Mouse (Mus musculus) cerebellum, adult 8-10 months (tissue): ENCODE results near the gene Wdr74.
A peak's percentile ranks its signal among the peaks of the same experiment; 100 is the strongest.

Experiments
- DNase-seq: peaks from one replicate; pipeline ENCODE4 v3.0.0; 2022

The Wdr74 gene

DNA sequence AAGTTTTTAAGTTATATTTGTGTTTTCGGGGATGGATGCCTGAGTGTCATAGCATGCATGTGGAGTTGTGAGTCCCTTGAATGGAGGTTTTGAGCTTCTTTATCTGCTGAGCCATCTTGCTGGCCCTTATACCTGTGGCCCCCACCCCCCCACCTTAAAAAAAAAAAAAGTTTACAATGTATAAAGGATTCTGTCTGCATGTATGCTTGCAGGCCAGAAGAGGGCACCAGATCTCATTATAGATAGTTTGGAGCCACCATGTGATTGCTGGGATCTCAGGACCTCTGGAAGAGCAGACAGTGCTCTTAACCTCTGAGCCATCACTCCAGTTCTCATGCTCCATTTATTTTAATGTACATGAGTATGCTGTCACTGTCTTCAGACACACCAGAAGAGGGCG is 11.7 kb downstream of the Wdr74 start:
- no peak for DNase-seq

DNA sequence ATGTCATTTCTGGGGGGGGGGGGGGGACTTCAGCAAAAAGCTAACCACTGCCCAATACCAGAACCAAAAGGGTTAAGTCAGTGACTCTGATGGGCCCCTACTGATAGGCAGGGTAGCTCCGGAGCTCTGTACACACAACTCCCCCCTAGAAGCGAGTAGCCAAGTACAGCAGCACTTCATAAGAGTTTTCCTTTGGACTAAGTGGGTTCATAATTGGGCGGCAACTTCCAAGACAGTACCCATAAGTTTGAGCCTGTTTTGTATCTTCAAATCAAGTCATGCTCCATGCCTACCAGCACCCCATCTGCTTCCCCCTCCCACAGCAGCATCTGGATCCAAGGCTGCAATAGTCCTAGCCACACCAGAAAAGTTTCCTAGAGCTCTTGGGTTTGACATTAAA is 20.0 kb downstream of the Wdr74 start:
- DNase-seq: no peak

DNA sequence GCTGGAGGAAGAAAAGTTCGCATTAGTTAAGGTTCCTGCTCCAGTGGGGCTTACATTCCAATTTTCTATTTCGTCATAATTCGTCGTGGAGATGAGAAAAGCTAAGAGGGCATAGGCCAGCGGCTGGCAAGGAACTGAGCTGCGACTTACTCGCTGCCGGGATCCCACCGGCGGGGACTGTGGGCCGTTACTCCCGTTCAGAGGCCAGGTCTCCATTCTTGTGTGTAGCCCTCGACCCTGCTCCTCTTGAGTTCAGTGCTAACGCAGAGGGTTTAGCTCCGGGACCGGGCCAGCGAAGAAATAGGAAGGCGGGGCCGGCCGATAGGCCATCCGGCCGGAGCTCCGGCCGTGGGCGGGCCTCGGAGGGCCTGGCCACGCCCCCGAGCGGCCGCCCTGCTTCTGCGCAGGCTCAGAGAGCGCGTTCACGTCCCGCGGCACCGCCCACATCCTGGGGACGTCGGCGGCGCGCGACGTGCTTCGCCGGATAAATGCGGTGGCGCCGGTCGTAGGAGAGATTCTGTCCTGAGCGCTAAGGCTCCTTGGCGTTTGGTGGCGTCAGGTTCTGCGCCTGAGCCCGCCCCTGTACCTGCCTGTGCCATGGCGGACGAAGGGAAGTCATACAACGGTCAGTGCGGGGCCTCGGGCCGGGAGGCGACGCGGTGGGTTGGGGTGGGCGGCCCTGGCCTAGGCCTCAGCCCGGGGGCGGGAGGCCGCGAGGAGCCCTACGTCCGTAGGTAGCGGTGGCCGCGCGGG is 21.2 kb downstream of the Wdr74 start, which contains the start of gene Nxf1:
TSS of gene Nxf1 (plus strand) at position 439 of the 753 bp plus-strand sequence.
- DNase-seq: peak; percentile 85

DNA sequence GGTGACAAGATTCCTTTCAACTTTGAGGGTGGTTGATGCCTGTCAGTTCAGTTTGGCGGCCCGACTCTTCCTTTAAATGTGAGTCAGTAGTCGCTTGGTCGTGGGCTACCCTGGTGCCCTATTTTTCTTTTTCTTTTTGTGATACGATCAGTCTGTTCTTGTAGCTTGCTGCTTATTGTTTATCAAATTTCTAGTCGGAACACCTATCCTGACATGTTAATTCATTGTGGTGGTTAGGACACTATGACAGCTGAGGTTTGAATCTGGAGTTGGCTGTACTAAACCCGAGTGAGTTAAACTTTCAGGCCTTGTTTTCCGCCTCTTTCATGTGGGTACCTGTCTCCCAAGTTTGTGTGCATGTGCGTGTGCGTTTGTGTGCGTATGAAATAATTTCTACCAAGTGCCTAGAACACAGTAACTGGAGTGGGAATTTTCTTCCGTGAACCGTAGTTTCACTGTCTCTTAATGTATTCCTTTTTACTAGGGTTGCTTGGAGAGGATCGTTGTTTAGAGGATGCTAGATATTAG is 21.9 kb downstream of the Wdr74 start:
- DNase-seq: no peak

DNA sequence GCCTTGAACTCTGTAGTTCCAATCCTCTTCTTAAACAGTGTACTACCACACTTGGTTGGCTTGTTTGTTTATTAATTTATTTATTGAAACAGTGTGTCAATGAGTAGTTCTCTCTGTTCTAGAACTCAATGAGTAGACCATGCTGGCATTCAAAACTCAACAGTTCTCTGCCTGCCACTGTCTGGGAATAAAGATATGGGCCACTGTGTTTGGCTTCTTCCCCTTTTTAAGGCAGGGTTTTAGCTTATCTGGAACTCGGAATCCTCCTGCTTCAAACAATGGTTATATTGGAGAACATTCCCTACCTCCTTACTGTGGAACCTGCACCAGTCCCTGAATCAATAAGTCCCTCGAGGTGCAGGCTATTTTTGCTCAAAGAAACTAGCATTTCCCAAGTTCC is 23.3 kb downstream of the Wdr74 start:
- no peak for DNase-seq

DNA sequence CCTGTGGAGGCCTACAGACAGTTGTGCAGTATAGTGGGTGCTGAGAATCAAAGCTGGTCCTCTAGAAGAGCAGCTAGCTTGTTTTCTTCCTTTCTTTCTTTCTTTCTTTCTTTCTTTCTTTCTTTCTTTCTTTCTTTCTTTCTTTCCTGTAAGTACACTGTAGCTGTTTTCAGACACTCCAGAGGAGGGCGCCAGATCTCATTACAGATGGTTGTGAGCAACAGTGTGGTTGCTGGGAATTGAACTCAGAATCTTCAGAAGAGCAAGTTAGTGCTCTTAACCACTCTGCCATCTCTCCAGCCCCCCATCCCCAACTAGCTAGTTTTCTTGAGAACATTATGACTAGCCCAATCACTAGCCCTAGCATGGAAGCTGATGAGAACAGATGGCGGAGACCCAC is 25.1 kb downstream of the Wdr74 start:
- DNase-seq: no peak

DNA sequence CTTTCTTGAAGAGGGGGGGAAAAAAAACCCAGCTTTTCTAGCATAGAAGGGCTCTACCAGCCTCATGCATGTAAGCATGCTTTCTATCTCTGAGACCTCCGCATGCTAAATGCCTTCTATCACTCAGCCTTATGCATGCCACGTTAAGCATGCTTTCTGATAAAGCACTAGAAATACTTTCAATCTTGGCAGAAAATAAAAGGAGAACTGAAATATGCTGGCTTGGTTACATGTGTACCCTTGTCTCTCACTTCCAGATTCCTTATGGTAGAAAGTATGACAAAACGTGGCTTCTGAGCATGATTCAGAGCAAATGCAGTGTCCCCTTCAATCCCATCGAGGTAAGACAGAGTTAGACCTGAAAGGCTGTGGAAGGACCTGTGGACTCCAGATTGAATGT is 27.6 kb downstream of the Wdr74 start:
- DNase-seq: no peak

DNA sequence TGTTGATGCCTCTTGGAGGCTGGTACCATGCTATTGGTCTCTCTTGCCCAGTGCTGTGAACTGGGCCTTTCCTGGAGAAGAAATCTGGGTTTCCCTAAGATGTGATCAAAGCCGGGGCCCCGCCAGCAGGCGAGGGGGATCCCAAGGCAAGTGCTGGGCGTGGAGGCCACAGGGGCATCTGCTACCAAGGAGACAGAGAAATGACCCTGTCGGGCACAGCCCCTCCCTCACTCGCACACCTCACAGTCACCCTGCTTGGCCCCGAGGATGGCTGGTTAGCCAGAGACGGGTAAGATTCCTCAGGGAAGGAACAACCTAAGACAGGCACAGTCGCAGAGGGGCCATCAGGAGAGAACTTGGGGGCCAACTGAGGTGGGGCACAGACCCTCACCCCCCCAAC is 29.9 kb downstream of the Wdr74 start:
- DNase-seq: no peak

DNA sequence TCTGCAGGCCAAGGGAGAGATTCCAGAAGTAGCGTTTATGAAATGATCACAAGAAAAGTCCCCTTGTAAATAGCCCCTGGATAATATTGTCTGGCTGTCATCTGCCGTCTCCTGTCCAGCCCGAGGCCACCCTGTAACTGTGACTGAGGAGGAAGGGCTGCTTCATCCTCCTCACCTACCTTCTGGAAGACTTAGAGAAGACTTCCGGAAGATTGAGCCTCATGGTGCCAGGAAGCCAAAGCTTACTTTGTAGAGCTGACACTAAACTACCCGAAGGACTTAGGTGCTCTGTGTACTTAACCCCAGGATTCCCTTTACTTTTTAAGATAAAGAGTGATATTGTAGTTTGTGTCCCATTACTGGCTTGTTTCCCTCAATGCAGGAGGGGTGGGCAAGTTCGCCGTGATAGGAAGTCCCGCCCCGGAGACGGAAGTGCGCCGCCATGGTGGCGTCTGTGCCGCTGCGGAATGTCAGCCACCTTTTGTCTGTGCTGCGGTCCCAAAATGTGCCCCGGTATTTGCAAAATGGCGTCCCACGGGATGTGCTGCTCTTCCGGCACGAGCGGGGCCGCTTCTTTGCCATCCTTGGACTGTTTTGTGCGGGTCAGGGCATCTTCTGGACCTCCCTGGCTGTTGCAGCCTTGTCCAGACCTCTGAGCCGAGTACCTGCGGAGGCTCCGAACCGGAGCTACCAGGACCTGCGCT is 35.1 kb downstream of the Wdr74 start, which contains the start of gene Tmem223:
TSS of gene Tmem223 (plus strand) at position 430 of the 704 bp plus-strand sequence.
- peak; percentile 76 for DNase-seq

DNA sequence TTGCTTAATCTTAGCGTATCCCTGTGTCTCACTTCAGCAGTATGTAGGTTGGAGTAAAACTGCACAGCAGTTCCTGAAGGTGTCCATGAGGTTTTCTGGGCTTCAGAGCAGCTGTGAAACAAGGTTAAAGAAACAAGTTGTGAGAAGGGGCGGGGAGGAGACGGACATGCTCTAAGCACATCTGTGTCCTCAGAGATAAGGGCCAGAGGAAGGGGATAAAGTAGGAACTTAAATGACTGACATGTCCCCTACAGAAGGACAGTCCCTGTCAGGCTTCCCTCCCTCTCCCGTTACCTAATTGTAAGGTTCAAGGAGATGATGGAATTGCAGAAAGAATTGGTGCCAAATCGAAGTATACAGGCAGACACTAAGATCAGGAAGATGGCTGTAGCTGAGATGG is 37.4 kb downstream of the Wdr74 start:
- no peak for DNase-seq

DNA sequence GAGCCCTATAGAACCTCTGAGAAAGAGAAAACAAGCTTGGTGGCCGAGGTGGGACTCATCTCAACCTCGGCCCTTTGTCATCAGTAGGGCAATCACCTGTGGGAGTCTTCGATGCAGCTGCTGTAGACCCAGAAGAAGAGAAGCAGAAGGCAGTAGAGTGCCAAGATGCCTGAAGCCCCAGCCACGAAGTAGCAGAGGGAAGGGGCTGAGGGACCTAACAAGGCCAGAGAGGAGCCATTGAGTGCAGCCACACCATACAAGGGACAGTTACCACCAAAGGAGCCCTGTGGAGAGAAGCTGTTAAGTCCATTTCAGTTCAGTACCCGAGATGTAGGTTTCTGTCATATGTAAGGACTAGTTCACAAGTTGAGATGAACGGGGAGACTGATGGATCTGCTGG is 37.8 kb downstream of the Wdr74 start:
- DNase-seq: no peak

DNA sequence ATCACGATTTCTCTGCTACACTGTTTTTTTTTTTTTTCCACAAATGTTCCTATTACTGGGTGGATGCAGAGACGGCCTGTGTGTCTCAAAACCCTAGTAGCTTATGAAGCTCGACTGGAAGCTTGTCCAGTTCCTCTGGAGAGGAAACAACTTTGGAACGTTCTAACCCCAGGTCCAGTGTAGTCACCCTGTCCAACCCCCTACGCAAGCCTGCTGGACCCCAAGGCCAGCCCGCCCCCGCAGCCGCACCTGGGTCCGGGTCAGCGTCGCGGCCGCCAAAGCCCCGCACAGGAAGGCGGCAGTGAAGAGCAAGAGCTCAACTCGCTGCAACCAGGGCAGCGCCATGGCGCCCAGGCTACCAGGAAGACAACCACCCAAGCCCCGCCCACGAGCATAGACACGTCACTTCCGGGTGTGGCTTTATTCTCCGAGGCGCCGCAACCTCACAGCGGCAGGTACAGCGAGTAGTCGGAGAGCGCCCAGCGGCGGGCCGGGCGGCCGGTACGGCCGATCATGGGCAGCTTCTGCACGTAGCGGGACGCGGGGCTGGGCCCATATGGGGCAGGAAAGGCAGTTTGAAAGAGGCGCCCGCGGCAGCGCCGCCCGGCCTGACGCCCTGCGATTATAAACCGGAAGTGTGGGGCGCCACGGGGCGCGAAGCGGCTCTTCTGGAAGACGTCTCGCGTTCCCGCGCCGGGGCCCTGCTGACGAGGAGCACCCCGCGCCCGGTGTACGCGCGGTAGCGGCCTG is 38.6 kb downstream of the Wdr74 start, which contains the start of gene Tmem179b:
TSS of gene Tmem179b (minus strand) at position 382 of the 750 bp plus-strand sequence.
- DNase-seq: peak; percentile 97

DNA sequence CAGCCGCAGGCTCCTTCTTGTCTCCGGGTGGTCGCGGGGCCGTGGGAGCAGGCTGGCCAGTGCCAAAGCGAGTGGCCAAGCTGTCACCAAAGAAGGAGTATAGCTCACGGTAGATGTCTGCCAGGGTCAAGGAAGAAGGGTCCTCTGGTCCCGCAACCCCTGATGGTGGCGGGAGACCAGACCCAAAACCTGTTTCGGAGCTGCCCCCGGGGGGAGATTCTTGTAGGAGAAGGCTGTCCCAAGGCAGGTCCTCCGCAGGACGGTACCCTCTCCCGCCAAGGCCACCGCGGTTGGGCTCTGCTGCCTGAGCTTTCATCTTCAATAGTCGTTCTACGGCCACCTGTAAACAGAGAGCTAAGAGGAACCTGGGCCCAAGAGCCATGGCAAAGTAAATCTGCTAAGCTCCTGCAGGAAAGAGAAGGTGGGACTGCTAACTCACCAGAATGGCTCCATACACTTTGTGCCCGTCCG is 39.4 kb downstream of the Wdr74 start:
- DNase-seq: no peak

DNA sequence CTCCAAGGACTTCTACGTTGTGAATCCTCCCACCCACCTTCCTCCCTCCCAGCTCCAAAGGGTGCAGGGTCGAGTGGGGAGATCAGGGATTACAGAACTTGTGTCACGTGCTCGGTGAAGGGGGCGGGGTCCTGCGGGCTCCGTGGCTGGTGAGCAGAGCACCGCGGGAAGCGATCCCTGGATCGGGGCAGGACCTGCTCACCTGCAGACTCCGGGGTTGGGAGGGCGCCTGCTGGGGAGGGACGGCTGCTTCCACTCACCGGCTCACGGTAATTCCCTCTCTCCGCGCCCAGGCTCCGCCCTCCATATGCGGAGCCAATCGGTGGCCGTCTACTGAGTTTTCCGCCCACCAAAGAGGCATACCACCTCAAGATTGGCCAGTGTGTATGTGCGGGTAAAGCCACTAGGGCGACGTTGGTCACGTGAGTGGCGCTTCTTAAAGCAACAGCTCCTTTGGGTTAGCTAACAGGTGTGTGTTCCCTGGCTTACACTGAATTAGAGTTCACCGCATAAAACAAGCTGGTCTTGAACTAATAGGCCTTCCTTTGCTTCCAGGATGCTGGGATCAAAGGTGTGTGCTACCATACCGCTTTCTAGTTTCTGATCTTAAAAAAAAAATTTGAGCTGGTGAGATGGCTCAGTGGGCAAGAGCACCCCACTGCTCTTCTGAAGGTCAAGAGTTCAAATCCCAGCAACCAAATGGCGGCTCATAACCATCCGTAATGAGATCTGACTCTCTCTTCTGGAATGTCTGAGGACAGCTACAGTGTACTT is 50.6 kb downstream of the Wdr74 start, which contains the start of gene Taf6l:
TSS of gene Taf6l (minus strand) at position 410 of the 774 bp plus-strand sequence.
- peak; percentile 86 for DNase-seq

DNA sequence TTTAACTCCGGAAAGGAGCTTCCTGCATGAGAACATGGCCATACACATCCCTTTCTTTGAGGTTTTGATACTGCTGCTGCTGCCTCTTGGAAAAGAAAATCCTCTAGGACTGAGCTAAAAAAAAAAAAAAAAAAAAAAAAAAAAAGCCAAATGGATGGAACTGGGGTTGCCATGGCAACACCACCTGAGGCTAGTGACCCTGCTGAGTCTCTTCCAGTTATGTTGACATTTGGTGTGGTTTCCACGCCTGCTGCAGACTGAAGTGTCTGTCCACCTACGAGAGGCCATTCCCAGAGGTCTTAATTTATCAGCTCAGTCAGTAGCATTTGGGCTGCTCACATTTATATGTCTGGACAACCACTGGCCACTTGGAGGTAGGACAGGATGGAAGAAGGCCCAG is 52.9 kb downstream of the Wdr74 start:
- DNase-seq: no peak

DNA sequence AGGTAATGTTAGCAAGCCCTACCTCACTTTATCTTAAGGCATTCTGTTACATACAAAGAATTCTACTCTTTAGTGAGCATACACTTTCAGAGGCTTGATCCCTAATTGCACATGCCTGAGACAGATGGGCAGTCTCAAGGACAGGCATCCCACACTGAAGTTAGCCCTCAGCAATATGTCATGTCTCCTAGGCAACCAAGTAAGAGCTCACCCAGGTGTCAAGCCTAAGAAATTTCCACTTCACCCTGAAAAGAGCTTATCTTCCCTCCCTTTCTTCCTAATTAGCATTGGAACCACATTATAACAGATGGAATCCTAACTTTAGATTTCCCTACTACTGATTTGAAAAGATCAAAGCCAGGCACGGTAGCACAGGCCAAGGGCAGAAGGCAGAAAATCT is 53.5 kb downstream of the Wdr74 start:
- DNase-seq: no peak

DNA sequence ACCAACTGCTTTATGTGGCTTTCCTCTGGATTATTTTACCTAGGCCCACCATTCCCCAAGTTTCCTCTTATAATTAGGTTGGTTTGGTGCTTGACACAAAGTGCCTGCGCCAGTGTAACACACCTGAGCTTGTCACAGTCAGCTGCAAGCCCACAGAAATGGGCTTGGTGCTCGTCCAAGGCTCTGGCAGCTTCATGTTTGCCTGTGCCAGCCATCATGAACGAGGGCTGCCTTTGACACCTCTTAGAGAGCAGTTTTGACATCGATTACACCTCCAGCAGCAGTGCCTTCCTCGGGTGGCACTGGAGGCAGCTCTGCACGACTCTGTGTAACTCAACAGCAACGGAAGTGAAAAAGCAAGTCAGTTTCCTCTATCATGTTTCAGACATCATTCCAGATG is 54.5 kb downstream of the Wdr74 start:
- DNase-seq: no peak
